Mouse (Mus musculus): ENCODE data around the gene Ppp3r2. TPM values are rescaled to one million over a fixed set of nuclear protein-coding genes. Genes with fewer than 3 reads are reported as not detected.
A peak's percentile ranks its signal among the peaks of the same experiment; 100 is the strongest.

The Ppp3r2 gene
- not detected for total RNA-seq (2021)
- long read RNA-seq, experiment 1: 0 reads
- long read RNA-seq, experiment 2: 0 reads

- no peak for DNase-seq
These were observed at the start of gene Ppp3r2 for GRCm38 (mm10) chr4:49681812-49682211. Gene Ppp3r2 (minus strand): TSS chr4:49682024.

DNA sequence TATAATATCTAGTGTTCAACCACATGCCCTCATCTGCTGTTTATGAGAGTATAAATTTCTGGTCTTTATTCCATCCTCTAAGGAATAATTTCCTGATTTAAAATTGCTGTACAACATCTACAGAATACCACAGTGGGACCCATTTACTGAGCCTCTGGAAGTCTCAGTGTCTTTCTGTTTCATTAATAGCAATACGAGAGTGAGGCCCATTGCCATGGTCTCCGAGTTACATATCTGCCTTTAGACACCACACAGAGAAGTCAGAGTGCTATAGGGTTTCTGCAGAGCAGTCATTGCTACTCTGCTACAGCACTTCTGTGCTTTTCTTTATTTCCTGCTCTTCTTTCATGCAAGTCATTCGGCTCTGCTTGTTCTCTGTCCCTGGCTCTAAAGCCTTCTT, 47.5 kb upstream of the Ppp3r2 start:
- DNase-seq: no peak

DNA sequence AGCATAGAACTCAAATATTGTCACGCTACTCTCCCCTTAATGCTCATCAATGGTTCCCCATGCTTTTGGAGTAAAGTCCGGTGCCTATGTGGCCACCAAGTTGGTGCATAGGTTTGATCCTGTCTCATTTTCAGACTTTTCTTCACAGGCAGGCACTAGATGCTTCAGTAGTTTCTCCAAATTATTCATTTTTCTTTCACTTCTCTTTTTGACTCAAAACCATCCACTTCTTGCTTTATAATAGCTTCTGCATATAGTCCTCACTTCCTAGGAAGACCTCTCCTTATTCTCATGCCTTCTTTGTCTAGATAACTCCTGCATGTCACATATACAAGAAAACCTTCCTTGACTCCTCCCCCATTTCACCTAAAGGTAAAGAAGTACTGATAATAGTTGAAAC, 42.1 kb upstream of the Ppp3r2 start:
- no peak for DNase-seq

DNA sequence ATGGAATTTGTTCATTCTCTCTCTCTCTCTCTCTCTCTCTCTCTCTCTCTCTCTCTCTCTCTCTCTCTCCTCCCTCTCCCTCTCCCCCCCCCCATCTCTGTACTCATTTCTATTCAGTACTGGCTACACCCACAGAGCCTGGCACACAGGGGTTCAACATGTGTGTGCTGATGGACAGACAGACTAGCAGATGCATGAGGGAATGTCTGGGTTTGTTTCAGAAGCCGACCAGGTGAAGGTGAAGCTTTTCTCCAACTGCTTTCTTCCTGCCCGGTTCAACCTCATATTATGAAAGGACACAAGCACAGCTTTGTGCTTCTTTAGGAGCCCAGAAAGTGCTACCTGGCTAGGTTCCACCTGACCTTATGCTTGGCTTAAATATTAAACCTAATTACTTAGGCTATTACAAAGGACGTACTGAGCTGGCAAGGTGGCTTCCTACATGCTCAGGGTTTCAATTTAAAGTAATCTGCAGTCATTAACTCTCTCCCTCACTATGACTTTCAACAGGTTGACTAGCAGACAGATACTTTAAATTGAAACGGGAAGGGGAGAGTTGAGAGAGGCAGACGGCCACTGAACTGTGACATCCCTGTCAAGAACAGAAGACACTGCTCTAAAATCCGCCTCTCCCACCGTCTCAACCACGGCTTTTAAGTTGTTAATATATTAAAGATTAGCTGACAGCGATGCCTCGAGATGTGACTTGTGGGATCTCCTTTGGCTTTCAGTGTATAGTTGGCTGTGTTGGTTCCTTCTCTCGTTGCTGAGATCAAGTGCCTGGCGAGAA, 9.8 kb upstream of the Ppp3r2 start:
- DNase-seq: no peak

DNA sequence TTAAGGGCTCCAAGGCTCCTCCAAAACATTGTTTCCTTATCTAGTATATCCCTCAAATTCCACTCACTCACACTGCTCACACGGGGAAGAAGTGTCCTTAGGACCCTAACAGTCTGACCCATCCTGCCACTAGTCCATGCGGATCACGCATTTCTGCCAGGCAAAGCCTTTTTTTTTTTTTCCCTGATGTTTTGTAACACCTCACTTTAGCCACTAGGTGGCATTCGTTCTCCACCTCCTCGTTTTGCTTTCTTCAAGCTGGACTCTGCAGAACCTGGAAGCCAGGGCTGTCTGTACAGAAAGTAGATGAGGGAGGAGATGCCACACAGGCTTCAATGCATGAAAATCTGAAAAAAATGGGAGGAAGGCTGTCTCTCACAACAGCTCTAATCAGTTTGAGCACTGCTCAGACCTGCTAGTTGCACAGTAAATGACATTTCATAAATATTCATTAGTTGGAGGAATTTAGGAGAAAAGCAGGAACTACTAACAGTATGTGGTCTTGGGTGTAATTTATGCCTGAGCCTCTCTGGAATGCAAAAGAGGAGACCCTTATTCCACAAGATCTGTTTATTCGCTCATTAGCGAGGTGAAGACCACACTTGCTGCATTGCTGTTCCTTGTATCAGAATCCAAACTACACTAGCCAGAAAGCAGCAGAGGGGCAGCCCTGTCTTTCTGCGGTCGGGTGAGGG, 6.9 kb upstream of the Ppp3r2 start:
- DNase-seq: peak; percentile 48

DNA sequence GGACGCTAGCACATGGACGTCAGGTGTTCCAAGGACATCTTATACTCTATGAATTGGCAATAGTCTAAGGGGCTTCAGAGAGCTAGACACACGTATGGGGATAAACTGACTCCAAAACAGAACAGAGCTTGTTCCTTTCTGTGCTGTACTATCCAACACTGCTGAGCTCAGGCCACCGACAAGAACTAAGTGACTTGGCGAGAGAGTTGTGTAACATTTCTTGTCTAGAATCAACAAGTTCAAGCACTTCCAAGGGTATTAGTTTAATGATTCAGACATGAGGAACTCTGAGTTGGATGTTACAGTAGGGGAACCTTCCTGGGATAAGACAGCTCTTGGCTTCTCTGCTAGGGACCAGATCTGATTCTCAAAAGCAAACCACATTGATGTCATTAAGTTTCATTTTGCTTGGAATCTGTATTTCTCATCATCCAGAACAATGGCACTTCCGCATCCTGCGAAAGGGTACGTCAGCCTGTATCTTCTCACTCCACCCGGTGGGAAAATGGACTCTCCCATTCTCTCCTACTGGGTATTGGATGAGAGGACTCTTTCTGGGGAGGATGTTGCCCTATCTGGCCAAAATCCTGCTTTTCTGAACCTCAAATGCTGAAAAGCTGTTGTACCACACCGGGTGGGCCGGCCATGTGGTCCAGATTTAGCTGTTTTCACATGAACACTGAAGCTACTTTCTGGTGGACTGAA, 1.5 kb downstream of the Ppp3r2 start:
- DNase-seq: no peak

- no peak for DNase-seq
These were observed 5.0 kb downstream of the Ppp3r2 start for GRCm38 (mm10) chr4:49676790-49677189.

GRCm38 (mm10) chr4:49676071-49676470, 5.8 kb downstream of the Ppp3r2 start:
- DNase-seq: no peak

DNA sequence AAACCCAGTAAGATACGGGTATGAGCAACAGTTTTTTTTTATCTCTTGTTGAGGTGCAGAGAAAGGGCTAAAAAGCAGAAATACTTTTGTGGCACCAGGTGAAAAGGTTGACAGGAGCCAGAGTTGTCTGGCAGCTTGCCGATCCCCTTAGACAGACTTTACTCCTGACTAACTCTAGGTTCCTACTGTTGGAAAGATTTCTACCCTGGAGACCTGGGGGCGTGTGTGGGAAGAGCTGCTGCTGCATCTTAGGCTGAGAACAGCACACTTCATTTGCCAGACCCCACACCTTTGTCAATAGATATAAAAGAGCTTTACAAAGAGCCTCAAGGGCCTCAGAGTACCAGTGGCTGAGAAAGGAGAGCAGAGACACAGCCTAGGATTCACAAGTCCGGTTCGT, 17.0 kb downstream of the Ppp3r2 start:
- DNase-seq: no peak

- no peak for DNase-seq
These were observed 19.6 kb downstream of the Ppp3r2 start for GRCm38 (mm10) chr4:49662231-49662630.

DNA sequence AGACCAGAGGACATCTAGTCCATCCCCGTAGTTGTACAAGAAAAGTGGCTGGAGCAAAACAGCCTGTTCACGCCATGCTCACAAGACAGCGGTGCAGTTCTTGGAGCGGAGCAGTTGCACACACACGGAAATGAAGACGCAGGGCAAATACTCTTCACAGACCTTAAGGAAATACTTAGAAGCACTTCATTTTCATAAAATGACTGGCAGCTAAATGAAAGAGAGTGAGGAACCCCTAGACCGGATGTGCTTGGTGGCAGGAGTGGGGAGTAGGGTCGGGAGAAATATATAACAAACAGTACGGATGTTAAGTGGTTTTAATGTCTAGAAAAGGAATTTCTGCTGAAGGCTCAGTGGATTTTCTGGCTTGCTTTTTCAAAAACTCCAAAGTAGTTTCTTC, 20.2 kb downstream of the Ppp3r2 start:
- no peak for DNase-seq

DNA sequence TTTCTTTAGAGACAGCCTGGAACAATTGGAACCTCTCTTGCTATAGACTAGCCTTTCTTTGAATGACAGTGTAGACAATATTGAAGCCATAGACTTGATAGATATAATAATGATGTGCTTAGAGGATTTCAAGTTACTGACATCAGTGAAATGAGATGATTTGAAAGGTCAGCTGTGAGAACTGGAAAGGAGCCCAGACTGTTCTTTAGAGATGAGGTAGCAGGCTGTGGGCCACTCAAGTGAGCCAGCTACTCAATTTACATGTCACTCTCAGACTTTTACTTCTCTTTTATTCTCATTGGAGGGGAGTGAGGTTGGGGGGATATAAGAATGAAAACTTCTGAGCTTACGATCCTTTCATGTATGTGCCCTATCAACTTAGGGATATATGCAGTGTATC, 22.4 kb downstream of the Ppp3r2 start:
- no peak for DNase-seq

- no peak for DNase-seq
These were observed 41.9 kb downstream of the Ppp3r2 start for GRCm38 (mm10) chr4:49639913-49640312.

- no peak for DNase-seq
These were observed 44.0 kb downstream of the Ppp3r2 start for GRCm38 (mm10) chr4:49637821-49638220.

DNA sequence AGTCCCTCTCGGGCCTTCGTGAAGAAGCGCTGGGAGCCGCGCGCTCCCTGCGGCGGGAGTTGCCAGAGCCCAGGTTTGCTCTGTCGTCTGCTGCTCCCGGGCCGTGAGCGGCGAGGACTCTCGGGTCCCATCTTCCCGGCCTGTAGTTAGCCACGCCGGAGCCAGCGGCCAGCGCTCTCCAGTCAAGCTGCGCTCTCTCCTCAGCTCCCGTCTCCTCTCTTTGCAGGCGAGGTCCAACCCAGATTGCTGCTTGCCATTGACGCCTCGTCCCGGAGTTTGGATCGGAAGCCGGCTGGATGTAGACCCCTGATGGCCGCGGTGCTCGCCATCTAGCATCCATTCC, 49.7 kb downstream of the Ppp3r2 start:
- DNase-seq: no peak

DNA sequence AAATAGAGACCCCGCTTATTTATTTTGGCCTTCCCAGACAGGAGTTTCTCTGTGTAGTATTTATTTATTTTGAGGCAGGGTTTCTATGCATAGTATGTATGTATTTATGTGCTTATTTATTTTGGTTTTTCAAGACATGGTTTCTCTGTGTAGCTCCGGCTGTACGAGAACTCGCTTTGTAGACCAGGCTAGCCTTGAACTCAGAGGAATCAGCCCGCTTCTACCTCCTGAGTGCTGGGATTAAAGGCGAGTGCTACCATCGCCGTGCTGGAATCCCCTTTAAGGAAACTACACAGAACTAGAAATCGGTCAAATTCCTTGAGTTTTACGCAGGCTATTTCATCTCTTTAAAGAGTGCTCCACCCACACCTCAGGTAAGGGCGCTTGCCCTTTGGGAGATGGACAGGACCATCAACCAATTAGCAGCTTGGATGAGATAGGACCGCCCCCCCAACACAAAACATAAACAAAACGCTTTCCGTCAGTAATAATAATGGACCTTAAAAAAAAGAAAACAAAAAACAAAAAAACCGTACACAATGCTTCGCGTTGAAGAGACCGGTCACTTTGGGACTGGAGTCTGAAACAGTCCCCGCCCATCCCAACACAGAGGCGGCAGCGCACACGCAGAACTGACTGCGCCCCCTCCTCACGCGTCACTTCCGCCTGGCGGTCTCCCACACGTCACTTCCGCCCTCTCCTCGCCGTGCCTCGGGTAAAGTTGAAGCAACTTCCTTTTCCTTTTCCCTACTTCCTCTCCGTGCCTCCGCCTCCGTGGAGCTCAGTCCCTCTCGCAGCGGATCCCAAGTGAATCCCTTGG, 50.3 kb downstream of the Ppp3r2 start, which contains the start of gene Rnf20:
Rnf20 (plus strand) TSS at position 688 of the 820 bp plus-strand sequence.
- DNase-seq: peak; percentile 96

- no peak for DNase-seq
These were observed 52.9 kb downstream of the Ppp3r2 start for GRCm38 (mm10) chr4:49628941-49629340.

Other genes with a start within 250 kb of the Ppp3r2 start
- gene Acnat1, start 208.1 kb downstream of the Ppp3r2 start, total RNA-seq (2021): 10 to 100 TPM in 1 of 2 experiments, 1 to 10 TPM in 1; 9.1 to 12.4 TPM
- gene Baat, start 175.5 kb downstream of the Ppp3r2 start, total RNA-seq (2021): 1 to 10 TPM; 1.8 to 1.9 TPM
- gene Mrpl50, start 160.9 kb downstream of the Ppp3r2 start, total RNA-seq (2021): 10 to 100 TPM; 45.5 to 49.5 TPM
- 1 to 10 TPM; 7.7 to 8.3 TPM for gene Zfp189, start 160.8 kb downstream of the Ppp3r2 start, total RNA-seq (2021)
- 100 to 1,000 TPM; 171 to 692 TPM for gene Aldob, start 132.5 kb downstream of the Ppp3r2 start, total RNA-seq (2021)
- 10 to 100 TPM; 14.6 to 18.7 TPM for gene Tmem246, start 84.1 kb downstream of the Ppp3r2 start, total RNA-seq (2021)
- gene Rnf20, start 50.0 kb downstream of the Ppp3r2 start, total RNA-seq (2021): 10 to 100 TPM; 39.8 to 46.0 TPM
- gene Grin3a, start 163.7 kb upstream of the Ppp3r2 start, total RNA-seq (2021): under 1 TPM; 0.36 to 0.48 TPM

Data from adrenal gland, postnatal 10 days (tissue).